Mouse (Mus musculus): ENCODE measurements around the gene Nmrk2. TPM values are rescaled to one million over a fixed set of nuclear protein-coding genes. Genes with fewer than 3 reads are reported as not detected.
"Not testable (repeated sequence)": the region's sequence is repeated elsewhere in the genome, so short reads cannot be mapped to it uniquely, and the experiment has no call there.

The Nmrk2 gene
- total RNA-seq, 2 experiments from 2014 or later: 0.17 TPM; not detected in 1

DNA sequence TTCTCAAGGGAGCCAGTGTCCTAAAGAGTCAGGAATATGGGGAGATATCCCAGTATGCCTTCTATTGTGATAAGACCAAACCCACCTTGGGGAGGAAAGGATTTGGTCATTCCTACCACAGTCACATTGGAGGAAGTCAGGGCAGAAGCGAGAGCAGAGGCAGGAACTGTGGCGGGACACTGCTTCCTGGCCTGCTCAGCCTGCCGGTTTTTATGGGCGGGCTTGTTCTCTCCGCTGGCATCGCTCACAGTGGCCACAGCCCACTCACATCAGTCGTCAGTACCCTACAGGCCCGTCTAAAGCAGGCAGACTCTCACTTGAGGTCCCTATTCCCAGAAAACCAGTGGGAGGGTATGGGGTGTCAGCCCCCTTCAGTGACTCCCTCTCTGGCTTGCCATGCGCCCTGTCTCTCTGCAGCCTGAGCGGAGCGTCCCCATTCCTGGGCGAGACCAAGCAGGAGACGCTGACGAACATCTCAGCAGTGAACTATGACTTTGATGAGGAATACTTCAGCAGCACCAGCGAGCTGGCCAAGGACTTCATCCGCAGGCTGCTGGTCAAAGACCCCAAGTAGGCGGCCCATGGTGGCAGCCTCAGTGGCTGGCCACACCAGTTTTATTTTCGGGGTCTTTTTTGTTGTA, 10.4 kb downstream of the Nmrk2 start:
- no peak for DNase-seq (ENCODE audit: low spot score in 2 of 2)
- intact Hi-C loops (cut with DNase I): loop anchor here (10.0 kb wide), 1 partner anchor 253 kb away; no protein-coding TSS in a partner anchor

DNA sequence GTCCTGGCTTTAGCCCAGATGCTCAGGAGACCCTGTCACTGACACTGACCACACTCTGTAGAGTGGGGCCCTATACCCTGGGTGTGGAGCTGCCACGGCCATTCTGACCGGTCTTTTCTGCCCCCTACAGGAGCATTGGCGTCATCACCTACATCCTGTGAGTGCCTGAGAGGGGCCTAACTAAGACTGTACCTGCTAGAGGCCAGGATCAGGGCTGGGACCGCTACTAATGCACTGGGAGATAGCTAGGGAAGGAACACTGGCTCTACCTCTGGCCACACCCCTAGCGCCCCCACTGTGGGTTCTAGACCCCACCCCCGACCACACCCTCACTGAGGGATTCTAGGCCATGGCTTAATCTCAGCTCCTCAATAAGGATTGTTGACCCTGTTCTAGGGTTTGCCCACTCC, 10.9 kb downstream of the Nmrk2 start:
- intact Hi-C loops (cut with DNase I): loop anchor here (10.0 kb wide), 1 partner anchor 254 kb away; no protein-coding TSS in a partner anchor
- DNase-seq (ENCODE audit: low spot score in 2 of 2): no peak

DNA sequence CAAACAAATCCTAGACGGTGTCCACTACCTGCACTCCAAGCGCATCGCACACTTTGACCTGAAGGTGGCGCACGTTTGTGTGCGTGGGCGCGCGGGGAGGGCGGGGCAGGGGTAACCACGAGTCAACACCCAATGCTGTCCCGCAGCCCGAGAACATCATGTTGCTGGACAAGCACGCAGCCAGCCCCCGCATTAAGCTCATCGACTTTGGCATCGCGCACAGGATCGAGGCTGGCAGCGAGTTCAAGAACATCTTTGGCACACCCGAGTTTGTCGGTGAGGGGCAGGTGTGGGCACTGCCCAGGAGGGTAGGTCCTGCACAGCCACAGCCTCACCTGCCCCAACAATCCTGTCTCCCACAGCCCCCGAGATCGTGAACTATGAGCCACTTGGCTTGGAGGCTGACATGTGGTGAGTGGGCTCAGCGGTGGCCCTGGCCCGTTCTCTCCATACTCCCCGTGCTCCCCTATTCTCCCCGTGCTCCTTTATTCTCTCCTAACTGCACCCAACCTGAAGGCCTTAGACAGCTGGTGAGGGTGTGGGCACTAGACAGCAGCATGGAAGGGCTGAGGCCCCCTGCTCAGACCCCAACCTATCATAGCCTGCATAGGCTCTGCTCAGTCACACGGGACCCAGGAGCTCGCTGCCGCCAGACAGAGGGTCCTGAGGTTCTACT, 11.5 kb downstream of the Nmrk2 start:
- intact Hi-C loops (cut with DNase I): loop anchor here (10.0 kb wide), 1 partner anchor 254 kb away; no protein-coding TSS in a partner anchor
- no peak for DNase-seq (ENCODE audit: low spot score in 2 of 2)

DNA sequence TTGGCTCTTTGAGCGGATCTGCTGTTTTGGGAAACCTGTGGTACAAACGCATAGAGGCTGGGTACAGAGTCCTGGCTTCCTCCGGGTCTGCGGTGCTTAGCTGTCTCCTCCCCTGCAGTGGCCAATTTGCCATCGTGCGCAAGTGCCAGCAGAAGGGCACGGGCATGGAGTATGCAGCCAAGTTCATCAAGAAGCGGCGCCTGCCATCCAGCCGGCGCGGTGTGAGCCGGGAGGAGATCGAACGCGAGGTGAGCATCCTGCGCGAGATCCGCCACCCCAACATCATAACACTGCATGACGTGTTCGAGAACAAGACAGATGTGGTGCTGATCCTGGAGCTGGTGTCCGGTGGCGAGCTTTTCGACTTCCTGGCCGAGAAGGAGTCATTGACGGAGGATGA, 12.0 kb downstream of the Nmrk2 start:
- no peak for DNase-seq (ENCODE audit: low spot score in 2 of 2)
- intact Hi-C loops (cut with DNase I): loop anchor here (10.0 kb wide), 1 partner anchor 255 kb away; no protein-coding TSS in a partner anchor

DNA sequence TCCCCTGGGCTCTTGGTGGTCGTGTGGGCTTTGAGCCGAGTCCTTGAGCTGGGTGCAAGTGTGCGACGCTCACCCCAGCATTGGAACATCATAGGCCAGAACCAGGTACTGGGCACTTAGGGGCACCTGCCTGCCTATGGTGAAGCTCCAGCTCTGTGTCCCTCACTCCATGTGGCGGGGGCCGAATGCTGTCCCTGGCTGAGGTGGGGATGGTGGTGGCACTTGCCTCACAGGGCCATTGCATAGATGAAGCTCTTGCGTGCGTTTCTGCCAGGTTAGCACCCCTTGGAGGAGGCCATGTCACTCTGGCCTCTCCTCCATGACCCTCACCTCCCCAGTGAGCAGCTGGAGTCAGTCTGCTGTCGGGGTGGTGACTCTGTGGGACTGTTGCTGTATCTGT, 14.7 kb downstream of the Nmrk2 start:
- no peak for DNase-seq (ENCODE audit: low spot score in 2 of 2)
- intact Hi-C loops (cut with DNase I): no loop called here

DNA sequence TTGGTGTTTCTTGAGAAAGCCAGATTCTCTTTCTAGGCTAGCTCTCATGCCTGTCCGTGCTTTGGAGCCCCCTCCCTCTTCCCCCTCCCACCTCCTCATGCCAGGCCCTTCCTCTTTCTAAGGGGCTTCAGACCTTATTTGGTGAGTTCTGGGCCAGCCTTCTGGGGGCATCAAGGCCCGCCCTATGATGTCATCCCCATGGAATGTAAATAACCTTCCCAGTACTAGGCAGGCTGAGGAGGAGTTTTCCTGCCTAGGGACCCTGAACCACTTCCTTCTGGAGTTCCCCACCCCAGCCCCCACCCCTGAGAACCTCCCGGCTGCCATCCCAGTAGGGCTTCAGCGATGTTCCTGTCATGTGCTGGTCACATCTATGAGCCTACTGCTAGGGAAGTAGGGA, 17.1 kb downstream of the Nmrk2 start:
- intact Hi-C loops (cut with DNase I): no loop called here
- no peak for DNase-seq (ENCODE audit: low spot score in 2 of 2)

DNA sequence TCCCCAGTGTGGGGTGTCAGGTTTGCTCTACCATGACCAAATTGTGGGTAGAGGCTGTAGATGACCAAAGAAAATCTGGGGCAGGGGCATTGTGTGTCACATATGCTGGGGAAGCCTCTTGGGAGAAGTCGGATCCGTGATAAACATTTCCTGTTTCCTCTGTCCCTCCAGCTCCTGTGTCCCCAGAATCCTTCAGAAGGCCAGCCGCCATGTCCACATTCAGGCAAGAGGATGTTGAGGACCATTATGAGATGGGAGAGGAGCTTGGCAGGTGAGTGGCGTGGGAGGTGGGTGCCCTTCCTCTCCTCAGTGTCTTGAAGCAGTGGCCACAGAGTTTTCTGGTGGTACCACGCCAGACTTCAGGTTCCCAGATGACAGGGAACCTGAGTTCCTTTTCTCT, 18.0 kb downstream of the Nmrk2 start, which contains the start of gene 4930442H23Rik:
Gene 4930442H23Rik (minus strand): TSS at position 45 of the 400 bp plus-strand sequence.
- intact Hi-C loops (cut with DNase I): no loop called here
- no peak for DNase-seq (ENCODE audit: low spot score in 2 of 2)

DNA sequence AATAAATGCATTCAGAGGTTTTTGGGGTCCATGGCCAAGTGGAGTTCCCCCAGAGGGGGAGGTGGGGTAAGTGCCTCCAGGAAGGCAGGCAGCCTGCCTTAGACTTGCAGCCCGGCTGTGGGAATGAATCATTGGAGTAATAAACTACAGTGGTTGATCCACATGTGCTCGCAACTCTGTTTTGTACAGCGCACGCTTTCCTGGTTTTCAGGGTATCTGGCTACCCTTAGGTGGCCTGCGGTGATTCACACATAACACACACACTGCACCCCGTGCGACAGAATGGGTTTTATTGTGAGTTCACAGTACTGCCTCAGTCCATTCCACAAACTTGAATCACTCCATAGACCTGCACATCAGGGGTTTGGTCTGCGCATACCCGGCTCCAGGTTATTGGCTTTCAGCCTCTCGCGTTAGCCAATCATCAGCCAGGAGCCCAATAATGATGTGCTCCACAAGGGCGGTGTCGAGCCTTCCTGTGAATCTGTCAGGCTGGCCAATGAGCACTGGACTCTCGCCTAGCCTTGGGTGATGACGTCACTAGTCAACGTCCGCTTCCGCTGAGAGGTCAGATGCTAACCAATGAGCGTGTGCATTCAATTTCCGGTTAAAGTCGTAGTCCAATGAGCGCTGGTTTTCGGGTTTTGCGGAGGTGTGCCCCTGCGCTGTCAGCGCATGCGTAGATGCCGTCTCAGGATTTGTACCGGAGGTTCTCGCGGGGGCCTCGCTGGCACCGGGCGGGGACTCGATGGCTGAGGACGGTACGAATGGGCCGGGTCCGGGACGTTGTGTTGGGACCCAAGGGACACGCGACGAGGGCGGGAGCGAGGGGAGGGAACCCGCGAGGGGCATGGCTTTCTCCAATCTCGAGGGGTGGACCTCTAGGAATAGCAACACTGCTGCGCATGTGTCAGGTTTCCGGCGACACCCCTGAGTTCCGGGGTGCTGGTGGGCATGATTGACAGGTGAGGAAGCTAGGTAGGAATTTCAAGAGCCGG, 19.2 kb downstream of the Nmrk2 start, which contains the start of gene Dapk3:
Gene Dapk3 (plus strand): TSS at position 670 of the 998 bp plus-strand sequence.
- intact Hi-C loops (cut with DNase I): no loop called here
- DNase-seq (ENCODE audit: low spot score in 2 of 2): peak; percentile 99

DNA sequence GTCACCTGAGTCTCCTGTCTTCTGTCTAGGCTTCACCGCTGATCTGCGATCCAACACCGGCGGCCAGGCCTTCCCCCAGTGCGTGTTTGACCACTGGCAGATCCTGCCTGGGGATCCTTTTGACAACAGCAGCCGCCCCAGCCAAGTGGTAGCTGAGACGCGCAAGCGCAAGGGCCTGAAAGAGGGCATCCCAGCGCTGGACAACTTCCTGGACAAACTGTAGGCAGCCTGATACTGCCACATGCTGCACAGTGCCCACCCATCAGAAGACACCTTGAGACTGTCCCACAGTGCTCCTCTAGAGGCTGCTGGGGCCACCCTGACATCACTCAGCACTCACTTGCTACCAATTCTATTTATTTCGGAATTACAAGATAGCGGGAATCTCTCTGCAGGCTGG, 20.0 kb downstream of the Nmrk2 start:
- intact Hi-C loops (cut with DNase I); DNase-seq (ENCODE audit: low spot score in 2 of 2): not testable (repeated sequence)

DNA sequence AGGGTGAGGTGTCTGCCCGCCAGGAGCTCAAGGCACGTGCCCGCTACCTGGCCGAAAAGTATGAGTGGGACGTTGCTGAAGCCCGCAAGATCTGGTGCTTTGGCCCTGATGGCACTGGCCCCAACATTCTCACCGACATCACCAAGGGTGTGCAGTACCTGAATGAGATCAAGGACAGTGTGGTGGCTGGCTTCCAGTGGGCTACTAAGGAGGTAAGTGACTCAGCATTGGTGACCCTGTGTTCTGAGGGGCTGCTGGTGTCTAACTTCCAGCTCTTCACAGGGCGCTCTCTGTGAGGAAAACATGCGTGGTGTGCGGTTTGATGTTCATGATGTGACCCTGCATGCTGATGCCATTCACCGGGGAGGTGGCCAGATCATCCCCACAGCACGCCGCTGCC, 20.9 kb downstream of the Nmrk2 start:
- no peak for DNase-seq (ENCODE audit: low spot score in 2 of 2)
- intact Hi-C loops (cut with DNase I): no loop called here

DNA sequence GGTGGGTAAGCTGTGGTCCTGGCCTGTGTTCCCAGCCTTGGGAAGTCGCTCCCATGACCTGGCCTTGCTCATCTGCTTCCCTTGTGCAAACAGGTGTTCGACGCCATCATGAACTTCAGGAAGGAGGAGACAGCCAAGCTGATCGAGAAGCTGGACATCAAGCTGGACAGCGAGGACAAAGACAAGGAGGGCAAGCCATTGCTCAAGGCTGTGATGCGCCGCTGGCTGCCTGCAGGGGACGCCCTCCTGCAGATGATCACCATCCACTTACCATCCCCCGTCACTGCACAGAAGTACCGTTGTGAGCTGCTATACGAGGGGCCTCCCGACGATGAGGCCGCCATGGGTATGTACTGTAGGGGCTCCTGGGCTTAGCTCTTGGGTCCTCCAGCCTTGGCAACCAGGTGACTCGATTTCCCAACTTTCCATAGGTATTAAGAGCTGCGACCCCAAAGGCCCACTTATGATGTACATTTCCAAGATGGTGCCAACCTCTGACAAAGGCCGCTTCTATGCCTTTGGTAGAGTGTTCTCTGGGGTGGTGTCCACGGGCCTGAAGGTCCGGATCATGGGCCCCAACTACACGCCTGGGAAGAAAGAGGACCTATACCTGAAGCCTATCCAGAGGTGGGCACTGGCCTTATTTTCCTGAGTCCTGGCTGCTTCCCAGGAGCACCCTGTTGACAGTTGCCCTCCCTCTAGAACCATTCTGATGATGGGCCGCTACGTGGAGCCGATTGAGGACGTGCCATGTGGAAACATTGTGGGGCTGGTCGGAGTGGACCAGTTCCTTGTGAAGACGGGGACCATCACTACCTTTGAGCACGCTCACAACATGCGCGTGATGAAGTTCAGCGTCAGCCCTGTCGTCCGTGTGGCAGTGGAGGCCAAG, 22.2 kb downstream of the Nmrk2 start:
- intact Hi-C loops (cut with DNase I): no loop called here
- DNase-seq (ENCODE audit: low spot score in 2 of 2): no peak

DNA sequence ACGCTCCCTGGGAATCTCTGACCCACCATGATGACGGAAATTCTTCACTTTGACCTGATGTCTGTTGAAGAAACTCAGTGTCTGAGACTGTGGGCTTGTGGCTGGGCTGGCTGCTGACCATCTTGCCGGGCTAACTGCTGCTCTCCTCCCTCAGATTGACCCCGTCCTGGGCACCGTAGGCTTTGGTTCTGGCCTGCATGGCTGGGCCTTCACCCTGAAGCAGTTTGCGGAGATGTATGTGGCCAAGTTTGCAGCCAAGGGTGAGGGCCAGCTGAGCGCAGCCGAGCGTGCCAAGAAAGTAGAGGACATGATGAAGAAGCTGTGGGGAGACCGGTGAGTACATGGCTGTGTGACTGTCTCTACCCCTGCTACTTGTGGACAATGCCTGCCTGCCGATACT, 22.9 kb downstream of the Nmrk2 start:
- intact Hi-C loops (cut with DNase I): no loop called here
- DNase-seq (ENCODE audit: low spot score in 2 of 2): no peak

DNA sequence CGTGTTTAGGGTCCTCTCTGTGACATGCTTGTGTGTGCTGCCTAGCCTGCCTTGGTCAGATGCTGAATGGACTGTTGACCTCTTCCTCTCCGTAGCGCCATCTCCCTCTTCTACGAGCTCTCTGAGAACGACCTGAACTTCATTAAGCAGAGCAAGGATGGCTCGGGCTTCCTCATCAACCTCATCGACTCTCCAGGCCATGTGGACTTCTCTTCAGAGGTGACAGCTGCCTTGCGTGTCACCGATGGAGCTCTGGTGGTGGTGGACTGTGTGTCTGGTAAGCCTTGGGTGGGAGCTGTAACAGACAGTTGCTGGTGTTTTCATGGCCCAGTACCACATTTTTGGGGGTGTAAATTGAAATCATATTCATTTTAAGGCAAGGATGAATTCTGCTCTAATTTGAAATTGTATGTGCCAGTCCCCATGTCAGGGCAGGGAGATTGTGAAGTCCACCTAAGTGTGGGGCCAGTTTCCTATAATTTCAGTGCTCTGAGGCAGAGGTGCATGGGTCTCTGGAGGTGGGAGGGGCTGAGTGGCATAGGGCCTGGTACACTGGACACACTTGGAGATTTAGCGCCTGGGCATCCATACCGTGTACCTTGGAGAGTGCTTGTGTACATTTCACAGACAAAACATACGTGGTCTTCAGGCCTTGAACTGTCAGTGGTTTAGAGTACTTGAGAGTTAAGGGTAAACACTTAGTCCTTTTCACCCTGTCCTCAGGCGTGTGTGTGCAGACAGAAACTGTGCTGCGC, 23.7 kb downstream of the Nmrk2 start:
- DNase-seq (ENCODE audit: low spot score in 2 of 2): no peak
- intact Hi-C loops (cut with DNase I): no loop called here

DNA sequence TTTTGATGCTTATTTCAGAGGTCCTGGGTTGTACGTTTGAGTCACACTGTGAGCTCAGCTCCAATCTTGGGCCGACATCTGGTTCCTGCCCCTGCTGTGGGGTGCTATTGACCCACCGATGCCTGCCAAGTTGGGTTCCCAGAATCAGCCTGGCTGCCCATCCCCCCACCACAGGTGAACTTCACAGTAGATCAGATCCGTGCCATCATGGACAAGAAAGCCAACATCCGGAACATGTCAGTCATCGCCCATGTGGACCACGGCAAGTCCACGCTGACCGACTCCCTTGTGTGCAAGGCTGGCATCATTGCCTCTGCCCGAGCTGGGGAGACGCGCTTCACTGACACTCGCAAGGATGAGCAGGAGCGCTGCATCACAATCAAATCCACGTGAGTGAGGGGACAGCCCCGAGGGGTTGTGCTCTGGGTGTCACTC, 24.3 kb downstream of the Nmrk2 start:
- peak in 1 of 2 experiments; percentile 45 for DNase-seq (ENCODE audit: low spot score in 2 of 2)

DNA sequence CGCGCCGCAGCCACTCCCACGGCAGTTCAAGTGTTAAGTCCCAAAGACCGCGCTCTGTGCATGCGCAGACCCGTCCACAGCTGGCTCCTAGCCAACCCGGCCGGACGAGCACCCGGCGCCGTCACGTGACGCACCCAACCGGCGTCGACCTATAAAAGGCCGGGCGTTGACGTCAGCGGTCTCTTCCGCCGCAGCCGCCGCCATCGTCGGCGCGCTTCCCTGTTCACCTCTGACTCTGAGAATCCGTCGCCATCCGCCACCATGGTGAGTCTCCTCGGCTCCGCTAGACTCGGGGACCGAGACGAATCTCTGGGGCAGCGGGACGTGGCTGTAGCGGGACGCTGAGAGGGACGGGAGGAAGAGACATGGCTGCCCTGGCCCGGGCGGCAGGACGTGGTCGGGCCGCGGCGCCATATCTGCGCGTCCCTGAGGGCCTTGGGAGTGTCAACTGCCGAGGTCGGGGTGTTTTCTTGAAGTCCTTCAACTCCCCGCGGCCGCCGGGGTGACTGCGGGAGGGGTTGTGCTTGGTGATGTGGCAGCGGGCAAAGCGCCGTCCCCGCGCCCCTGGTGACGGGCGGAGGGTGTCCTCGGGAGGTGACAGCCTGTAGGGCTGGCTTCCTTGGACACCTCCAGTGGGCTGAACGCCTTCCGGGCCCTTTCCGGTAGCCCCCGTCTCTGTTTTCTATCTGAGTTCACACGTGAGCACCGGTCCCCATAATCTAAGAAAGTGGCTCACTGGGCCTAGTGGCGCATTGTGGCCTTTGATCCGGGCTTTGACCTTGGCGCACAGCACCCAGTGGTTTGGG, 25.2 kb downstream of the Nmrk2 start, which contains the start of gene Eef2:
Gene Eef2 (plus strand): TSS at position 166 of the 806 bp plus-strand sequence.
- intact Hi-C loops (cut with DNase I): no loop called here

More for the DNA sequence above, 24.3 kb downstream of the Nmrk2 start:
- intact Hi-C loops (cut with DNase I): no loop called here

DNA sequence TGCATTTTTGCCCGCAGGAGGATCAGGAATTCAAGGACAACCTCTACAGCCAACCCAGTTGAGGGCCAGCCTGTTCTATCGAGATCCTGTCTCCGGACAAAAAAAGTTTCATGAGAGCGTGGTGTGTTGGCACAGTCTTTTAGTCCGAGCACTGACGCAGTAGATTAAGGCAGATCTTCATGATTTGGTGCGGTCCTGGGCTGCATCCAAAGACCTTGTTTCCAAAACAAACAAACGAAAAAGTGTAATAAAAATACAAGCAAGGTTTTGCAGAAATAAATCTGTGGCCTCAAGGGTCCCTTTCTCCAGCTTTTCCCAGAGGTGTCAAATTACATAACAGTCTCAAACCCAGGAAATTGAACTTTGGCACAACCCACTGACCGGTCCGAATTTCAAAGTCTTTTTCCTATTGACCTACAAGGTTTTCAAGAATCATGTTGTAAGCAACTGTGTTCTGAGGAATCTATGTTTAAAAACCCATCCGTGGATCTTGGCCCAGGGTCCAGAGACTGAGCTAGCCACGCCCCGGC, 25.9 kb downstream of the Nmrk2 start:
- intact Hi-C loops (cut with DNase I): no loop called here

More for the DNA sequence above, 25.2 kb downstream of the Nmrk2 start, which contains the start of gene Eef2:
- peak; percentile 99 to 100 for DNase-seq (ENCODE audit: low spot score in 2 of 2)

DNA sequence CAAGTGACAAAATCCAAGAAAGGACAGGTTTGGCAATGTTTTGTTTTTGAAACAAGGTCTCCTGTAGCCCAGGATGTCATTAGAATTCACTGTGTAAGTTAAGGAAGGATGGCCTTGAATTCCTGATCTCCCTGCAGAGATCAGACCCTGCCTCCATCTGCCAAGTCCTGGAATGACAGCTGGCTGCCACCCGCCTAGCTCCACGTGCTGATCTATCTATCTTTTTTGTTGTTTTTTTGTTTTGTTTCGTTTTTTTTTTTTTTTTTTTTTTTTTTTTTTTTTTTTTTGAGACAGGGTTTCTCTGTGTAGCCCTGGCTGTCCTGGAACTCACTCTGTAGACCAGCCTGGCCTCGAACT, 26.5 kb downstream of the Nmrk2 start:
- DNase-seq (ENCODE audit: low spot score in 2 of 2); intact Hi-C loops (cut with DNase I): not testable (repeated sequence)

More for the DNA sequence above, 25.9 kb downstream of the Nmrk2 start:
- no peak for DNase-seq (ENCODE audit: low spot score in 2 of 2)

All from left cerebral cortex, postnatal 14 days (tissue).